Mouse (Mus musculus): ENCODE measurements around the gene Gpr4. TPM values are rescaled to one million over a fixed set of nuclear protein-coding genes. Genes with fewer than 3 reads are reported as not detected.
A peak's percentile ranks its signal among the peaks of the same experiment; 100 is the strongest.

The Gpr4 gene
- polyA plus RNA-seq, 1 experiment: not detected

DNA sequence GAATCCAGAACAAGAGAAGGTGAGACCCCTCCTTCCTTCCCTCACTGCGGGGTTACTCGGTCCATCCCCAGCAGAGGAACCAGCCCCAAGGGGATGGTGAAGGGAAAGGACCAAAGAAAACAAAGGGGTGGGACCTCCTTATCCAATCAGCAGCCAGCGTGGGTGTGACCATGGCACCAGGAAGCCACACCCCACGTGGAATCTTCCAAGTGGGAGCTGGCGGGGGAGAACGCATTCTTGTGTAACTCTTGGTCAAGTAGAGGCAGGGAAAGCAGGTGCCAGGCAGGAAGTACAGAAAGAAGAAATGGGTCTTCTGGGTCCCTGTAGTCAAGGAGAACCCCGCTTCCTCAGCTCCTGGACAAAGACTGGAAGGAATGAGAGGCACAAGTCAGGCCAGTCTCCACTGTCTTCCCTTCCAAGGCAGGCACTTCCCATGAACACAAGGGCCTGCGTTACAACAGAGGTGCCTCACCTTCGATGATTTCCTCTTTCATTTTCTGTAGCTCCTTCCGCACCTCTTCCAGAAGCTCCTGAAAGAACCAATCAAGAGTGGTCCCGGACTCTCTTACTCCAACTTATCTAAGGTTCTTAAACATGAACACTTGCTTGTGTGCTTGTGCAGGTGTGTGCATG is 45.2 kb downstream of the Gpr4 start:
- Histone ChIP-seq H3K4me1 (ENCODE audit: control insufficient read depth, insufficient read depth, low read length) (peaks cover 5% of the 10 kb centered on the region; the same call in 1 of the 2 replicates), H3K27ac (ENCODE audit: insufficient read depth, low read depth, low read length) (no peak overlapping the region), H3K4me3 (ENCODE audit: insufficient read depth, low read depth, low read length) (no peak overlapping the region)
- 37% methylated on average over 11 of the region's 11 CpGs for WGBS
- TF ChIP-seq CTCF (IDR thresholded peaks at IDR 0.05; ENCODE audit: insufficient read depth, low read depth, low read length) (no peak), POLR2A (IDR thresholded peaks at IDR 0.05; ENCODE audit: insufficient read depth, low read depth, low read length) (no peak)

DNA sequence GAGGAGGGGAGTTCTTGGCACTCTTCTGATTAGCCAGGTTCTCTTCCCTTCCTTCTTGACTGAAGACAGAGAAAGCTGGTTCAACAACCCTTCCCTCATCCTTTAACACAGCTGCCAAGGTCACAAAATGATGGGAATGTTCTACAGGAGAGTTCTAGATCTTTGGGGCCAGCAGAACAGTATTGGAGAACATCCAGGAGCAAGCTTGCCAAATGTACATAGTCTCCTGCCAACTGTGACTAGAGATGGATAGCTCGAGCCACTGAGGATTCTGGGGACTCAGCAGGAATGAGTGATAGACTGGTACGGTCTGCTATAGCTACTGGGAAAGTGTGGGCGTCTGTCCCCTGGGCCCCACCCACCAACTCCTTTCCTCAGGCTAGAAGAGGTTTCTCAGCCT is 46.0 kb downstream of the Gpr4 start:
- Histone ChIP-seq H3K4me1 (ENCODE audit: control insufficient read depth, insufficient read depth, low read length) (peaks cover 5% of the 10 kb centered on the region; the same call in 1 of the 2 replicates), H3K27ac (ENCODE audit: insufficient read depth, low read depth, low read length) (no peak overlapping the region), H3K4me3 (ENCODE audit: insufficient read depth, low read depth, low read length) (no peak overlapping the region)
- TF ChIP-seq CTCF (IDR thresholded peaks at IDR 0.05; ENCODE audit: insufficient read depth, low read depth, low read length) (no peak), POLR2A (IDR thresholded peaks at IDR 0.05; ENCODE audit: insufficient read depth, low read depth, low read length) (no peak)
- WGBS: 59% methylated on average over 3 of the region's 3 CpGs

DNA sequence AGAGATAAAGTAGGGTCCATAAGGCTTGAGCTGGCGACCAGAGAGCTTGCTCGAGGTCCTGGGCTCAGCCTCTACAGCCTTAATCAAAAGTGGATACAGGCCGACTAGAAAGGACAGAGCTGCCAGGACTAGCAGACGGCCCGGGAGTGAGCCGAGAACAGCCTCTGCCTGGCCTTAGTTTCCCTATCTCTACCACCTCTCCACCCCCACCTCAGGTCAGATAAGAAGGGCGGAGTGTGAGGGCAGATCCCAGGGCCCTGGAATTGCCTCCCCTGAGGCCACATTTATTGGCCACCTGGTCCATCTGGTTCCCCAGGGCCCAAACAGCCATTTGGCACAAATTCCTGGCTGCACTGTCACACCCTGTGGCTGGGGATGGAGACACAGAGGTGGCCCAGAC is 52.8 kb downstream of the Gpr4 start:
- no peak overlapping the region for H3K4me3 ChIP-seq (ENCODE audit: insufficient read depth, low read depth, low read length)
- no peak overlapping the region for H3K27ac ChIP-seq (ENCODE audit: insufficient read depth, low read depth, low read length)
- H3K4me1 ChIP-seq (ENCODE audit: control insufficient read depth, insufficient read depth, low read length): peaks cover 12% of the 10 kb centered on the region
- TF ChIP-seq POLR2A (IDR thresholded peaks at IDR 0.05; ENCODE audit: insufficient read depth, low read depth, low read length) (no peak), CTCF (IDR thresholded peaks at IDR 0.05; ENCODE audit: insufficient read depth, low read depth, low read length) (no peak)
- WGBS: 80% methylated on average over 7 of the region's 7 CpGs

DNA sequence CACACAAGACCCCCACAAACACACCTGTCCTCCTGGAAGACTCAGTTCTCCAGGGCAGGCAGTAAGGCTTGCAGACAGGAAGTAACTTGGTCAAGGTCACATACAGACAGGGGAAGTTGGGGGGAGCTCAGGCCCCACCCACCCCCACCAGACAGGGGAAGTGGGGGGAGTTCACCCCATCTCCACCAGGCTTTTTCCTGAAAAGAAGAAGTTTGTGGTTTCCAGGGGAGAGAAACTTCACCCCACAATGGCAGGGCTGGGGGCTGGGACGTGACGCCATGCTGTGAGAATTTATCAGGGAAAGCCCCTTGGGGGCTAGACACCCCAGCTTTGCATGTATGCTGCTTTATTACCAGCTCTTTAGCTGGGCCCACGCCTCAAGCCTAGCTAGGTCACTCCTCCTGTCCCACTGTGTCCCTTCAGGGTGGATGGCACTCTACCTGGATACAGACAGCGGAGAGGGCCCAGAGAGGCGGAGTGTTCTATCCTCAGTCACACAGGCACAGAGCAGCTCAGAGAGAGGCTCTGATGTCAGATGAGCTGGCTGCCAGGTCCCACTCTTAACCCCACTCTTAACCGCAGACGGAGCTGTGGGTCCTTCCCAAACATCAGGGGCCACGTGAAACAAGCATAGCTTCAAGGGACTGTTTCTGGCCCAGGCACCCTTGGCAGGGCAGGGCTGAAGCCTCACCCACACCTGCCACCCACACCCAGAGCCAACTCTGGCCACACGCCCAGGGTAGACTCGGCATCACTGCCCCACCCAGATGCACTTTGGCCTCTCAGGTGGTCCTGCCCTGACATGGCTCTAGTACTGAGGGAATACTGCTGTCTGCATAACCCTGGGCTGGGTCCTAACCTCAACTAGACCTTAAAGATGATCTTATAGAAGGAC is 53.8 kb downstream of the Gpr4 start:
- 79% methylated on average over 10 of the region's 10 CpGs for WGBS
- no peak for TF ChIP-seq CTCF (IDR thresholded peaks at IDR 0.05; ENCODE audit: insufficient read depth, low read depth, low read length)
- no peak for TF ChIP-seq POLR2A (IDR thresholded peaks at IDR 0.05; ENCODE audit: insufficient read depth, low read depth, low read length)
- H3K4me1 ChIP-seq (ENCODE audit: control insufficient read depth, insufficient read depth, low read length): peaks cover 21% of the 10 kb centered on the region
- no peak overlapping the region for H3K27ac ChIP-seq (ENCODE audit: insufficient read depth, low read depth, low read length)
- no peak overlapping the region for H3K4me3 ChIP-seq (ENCODE audit: insufficient read depth, low read depth, low read length)

DNA sequence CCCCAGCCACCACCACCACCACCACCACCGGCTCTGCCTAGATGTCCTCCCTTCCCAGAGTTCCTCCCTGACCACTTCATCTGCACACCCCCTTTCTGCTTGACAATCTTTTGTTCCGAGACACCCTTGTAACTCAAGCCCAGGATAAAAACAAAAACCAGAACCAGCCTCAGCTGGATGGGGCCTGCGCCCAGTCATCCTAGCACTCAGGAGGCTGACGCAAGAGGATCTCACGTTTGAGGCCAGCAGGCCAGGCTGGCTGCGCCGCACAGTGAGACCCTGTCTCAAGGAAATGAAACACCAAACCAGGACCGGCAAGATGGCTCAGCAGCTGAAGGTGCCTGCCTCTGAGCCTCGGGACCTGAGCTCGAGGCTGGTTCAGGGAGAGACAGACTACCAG is 54.7 kb downstream of the Gpr4 start:
- Histone ChIP-seq H3K4me1 (ENCODE audit: control insufficient read depth, insufficient read depth, low read length) (peaks cover 22% of the 10 kb centered on the region), H3K27ac (ENCODE audit: insufficient read depth, low read depth, low read length) (no peak overlapping the region), H3K4me3 (ENCODE audit: insufficient read depth, low read depth, low read length) (no peak overlapping the region)
- WGBS: 78% methylated on average over 10 of the region's 10 CpGs
- no peak for TF ChIP-seq POLR2A (IDR thresholded peaks at IDR 0.05; ENCODE audit: insufficient read depth, low read depth, low read length)
- no peak for TF ChIP-seq CTCF (IDR thresholded peaks at IDR 0.05; ENCODE audit: insufficient read depth, low read depth, low read length)

DNA sequence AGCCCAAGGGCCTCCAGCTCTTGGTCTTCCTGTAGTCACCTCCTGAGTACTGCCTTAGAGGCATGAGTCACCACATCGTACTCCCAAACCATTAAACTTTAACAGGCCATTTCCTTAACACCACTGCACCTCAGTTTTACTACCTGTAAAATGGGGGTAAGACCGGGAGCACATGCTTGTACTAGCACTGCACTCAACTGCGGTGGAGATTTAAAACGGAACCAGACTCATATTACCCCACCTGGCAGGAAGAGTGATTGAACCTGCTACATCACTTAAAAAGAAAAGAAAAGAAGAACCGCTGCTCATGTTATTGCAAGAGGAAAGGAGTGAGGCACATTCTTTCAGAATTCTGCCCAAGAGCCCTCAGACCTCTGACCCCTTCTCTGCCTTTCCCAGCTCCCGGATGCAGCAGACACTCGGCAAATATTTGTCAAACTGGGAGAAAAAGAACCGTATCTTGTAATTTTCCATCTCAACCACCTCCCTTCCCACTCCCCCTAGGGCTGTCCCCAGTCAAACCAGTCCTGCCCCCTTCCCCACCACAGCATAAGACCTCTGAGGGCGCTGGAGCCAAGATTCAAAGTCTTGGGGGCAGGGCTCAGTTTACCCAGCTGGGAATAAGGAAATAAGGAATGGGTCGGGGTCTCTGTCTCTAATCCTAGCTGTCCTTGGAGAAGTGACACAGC is 56.8 kb downstream of the Gpr4 start:
- Histone ChIP-seq H3K4me3 (ENCODE audit: insufficient read depth, low read depth, low read length) (peak overlapping the region; percentile 19), H3K27ac (ENCODE audit: insufficient read depth, low read depth, low read length) (0 out of 2 replicates have a peak overlapping the region, but pooled peaks have one; percentile 36), H3K4me1 (ENCODE audit: control insufficient read depth, insufficient read depth, low read length) (peaks cover 22% of the 10 kb centered on the region)
- 46% methylated on average over 10 of the region's 10 CpGs for WGBS
- TF ChIP-seq POLR2A (IDR thresholded peaks at IDR 0.05; ENCODE audit: insufficient read depth, low read depth, low read length) (no peak), CTCF (IDR thresholded peaks at IDR 0.05; ENCODE audit: insufficient read depth, low read depth, low read length) (no peak)

DNA sequence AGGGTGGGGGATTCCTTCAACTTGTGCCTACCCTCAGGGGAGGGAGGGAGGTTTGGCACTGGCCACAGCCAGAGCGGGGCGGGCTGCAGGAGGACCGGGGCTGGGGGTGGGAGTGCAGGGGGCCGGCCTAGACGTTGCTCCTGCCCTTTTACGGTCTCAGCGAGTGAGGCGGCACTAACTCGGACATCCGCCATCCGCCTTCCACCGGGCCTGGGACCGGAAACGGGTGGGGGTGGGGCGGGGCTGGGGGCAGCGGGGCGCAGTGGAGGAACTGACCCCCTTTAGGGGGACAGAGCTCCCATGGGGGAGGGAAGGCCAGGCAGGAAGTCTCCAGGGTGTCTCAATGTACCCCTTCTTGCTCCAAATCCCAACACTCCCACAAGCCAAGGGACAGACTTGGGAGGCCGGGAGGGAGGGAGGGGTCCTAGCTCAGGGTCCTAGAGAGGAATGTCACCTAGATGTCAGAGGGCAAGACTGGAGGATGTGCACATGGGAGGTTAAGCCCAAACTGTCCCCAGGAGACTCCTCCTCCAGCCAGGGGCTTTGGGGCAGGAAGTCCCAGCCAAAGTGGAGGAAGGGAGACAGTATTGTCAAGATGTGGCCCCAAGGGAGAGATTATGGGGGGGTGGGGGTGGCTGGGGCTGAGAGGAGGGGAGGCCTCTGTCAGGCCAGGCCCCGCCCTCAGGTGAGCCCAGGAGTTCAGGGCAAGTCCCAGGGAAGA is 57.5 kb downstream of the Gpr4 start:
- TF ChIP-seq POLR2A (IDR thresholded peaks at IDR 0.05; ENCODE audit: insufficient read depth, low read depth, low read length) (no peak), CTCF (IDR thresholded peaks at IDR 0.05; ENCODE audit: insufficient read depth, low read depth, low read length) (no peak)
- peak overlapping the region; percentile 19 for H3K4me3 ChIP-seq (ENCODE audit: insufficient read depth, low read depth, low read length)
- 7% methylated on average over 19 of the region's 19 CpGs for WGBS
- H3K4me1 ChIP-seq (ENCODE audit: control insufficient read depth, insufficient read depth, low read length): peaks cover 22% of the 10 kb centered on the region
- H3K27ac ChIP-seq (ENCODE audit: insufficient read depth, low read depth, low read length): 0 out of 2 replicates have a peak overlapping the region, but pooled peaks have one; percentile 36

DNA sequence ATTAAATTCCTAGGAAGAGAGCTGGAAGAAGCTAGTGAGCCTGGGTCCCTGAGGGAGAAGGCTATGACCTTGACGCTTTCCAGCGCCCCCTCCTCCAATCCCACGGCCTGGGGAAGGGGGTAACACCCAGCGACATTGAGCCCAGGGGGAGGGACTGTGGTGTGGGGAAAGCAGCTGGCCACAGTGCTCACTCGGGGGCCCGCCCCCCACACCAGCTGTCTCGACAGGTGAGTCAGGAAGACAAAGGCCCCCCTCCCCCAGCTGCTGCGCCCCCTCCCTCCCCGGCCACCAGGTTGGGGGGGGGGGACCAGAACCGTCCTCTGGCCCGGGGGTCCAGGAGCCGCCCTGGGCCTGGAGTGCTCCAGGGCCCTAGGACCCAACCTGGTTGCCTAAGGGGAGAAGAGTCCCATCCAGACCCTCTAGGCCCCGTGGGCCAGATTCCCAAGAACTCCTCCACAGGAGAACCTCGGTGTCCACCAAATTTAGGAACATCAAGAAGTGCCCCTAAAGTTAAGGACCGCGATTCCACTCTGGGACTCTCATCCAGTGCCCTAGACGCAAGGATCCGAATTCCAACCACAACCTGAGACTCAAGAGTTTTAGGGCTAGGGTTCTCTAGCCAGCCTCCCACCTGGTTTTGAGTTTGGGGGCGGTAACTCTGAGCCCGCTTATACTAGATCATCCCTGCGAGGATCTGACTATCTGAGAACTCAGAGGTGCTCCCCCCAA is 58.3 kb downstream of the Gpr4 start:
- WGBS: 3% methylated on average over 19 of the region's 21 CpGs
- peak overlapping the region; percentile 90 for H3K4me3 ChIP-seq (ENCODE audit: insufficient read depth, low read depth, low read length)
- TF ChIP-seq CTCF (IDR thresholded peaks at IDR 0.05; ENCODE audit: insufficient read depth, low read depth, low read length) (no peak), POLR2A (IDR thresholded peaks at IDR 0.05; ENCODE audit: insufficient read depth, low read depth, low read length) (no peak)
- H3K27ac ChIP-seq (ENCODE audit: insufficient read depth, low read depth, low read length): no peak overlapping the region
- peaks cover 22% of the 10 kb centered on the region for H3K4me1 ChIP-seq (ENCODE audit: control insufficient read depth, insufficient read depth, low read length)
